Mouse (Mus musculus): ENCODE measurements around the gene Cmtm6.

Cmtm6 gene

DNA sequence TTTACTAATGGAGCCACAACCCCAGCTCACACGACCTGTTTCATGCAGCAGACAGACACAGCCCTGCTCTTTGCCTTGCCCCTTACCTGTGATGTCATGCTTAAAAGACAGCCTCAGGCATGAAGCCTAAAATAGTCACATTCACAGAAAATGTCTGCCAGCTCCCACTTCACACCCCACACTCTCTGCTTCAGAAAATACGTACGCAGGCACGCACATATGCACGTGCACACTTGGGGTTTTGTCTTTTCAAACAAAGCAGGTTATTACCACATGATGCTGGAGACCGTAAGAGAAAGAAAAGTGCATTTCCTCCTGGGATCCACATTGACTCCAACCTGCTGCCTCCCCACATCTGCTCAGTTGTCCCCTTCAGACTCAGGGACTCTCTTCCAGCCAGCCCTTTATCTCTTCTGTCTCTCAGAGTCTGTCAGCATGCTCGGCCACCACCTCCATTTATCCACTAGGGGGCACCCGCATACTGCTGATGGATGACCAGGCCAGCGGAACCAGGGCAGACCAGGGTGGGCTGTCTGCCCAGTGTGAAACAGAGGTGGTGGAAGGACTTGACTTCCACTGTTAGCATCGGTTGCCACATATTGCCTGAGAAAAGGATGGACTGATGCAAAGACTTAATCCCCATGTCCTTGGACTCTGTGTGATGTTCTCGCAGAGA is 66.6 kb downstream of the Cmtm6 start:
- peak; percentile 77 for DNase-seq (ENCODE audit: low read depth, low spot score)

DNA sequence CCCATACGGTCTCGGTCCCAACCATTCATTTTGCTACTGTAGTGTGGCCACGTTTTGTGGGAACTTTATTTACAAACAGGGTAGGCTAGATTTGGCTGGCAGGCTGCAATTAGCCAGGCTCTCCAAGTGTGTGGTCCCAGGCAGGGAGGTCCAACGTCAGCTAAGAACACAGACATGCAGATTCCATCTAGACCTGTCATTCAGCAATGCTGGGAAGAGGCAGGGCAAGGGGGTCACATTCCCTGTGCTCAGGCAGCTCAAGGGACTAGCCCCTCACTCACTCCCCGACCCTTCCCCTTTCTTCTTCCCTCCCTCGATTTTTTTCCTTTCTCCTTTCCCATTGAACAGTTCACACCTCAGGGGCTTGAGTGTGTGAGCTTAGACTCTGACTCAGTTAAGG is 67.9 kb downstream of the Cmtm6 start:
- no peak for DNase-seq (ENCODE audit: low read depth, low spot score)
